Mouse (Mus musculus): ENCODE data around the gene Arrdc5. TPM values are rescaled to one million over a fixed set of nuclear protein-coding genes. Genes with fewer than 3 reads are reported as not detected.
"Not testable (repeated sequence)": the region's sequence is repeated elsewhere in the genome, so short reads cannot be mapped to it uniquely, and the experiment has no call there.

The Arrdc5 gene
- total RNA-seq, 1 experiment from 2014 or later: not detected

- no peak for ATAC-seq (replicated peaks; ENCODE audit: insufficient number of reproducible peaks, low FRiP score, low TSS enrichment, poor library complexity, severe bottlenecking)
Observed at GRCm38 (mm10) chr17:56261166-56261565, 38.9 kb downstream of the Arrdc5 start.

GRCm38 (mm10) chr17:56259301-56260037 lies 40.6 kb downstream of the Arrdc5 start:
- no peak for ATAC-seq (replicated peaks; ENCODE audit: insufficient number of reproducible peaks, low FRiP score, low TSS enrichment, poor library complexity, severe bottlenecking)

- not testable (repeated sequence) for ATAC-seq (replicated peaks; ENCODE audit: insufficient number of reproducible peaks, low FRiP score, low TSS enrichment, poor library complexity, severe bottlenecking)
Observed at GRCm38 (mm10) chr17:56258812-56259211, 41.3 kb downstream of the Arrdc5 start.

GRCm38 (mm10) chr17:56258269-56258668 lies 41.8 kb downstream of the Arrdc5 start:
- not testable (repeated sequence) for ATAC-seq (replicated peaks; ENCODE audit: insufficient number of reproducible peaks, low FRiP score, low TSS enrichment, poor library complexity, severe bottlenecking)

- ATAC-seq (replicated peaks; ENCODE audit: insufficient number of reproducible peaks, low FRiP score, low TSS enrichment, poor library complexity, severe bottlenecking): no peak
Observed at GRCm38 (mm10) chr17:56257181-56257894, 42.7 kb downstream of the Arrdc5 start.

- ATAC-seq (replicated peaks; ENCODE audit: insufficient number of reproducible peaks, low FRiP score, low TSS enrichment, poor library complexity, severe bottlenecking): peak; percentile 84
Observed at GRCm38 (mm10) chr17:56256239-56256881, 43.7 kb downstream of the Arrdc5 start, which contains the start of gene Fem1a. Gene Fem1a, plus strand, starts transcription at chr17:56256810.

- peak; percentile 82 for ATAC-seq (replicated peaks; ENCODE audit: insufficient number of reproducible peaks, low FRiP score, low TSS enrichment, poor library complexity, severe bottlenecking)
Observed at GRCm38 (mm10) chr17:56255863-56256238, 44.2 kb downstream of the Arrdc5 start.

- no peak for ATAC-seq (replicated peaks; ENCODE audit: insufficient number of reproducible peaks, low FRiP score, low TSS enrichment, poor library complexity, severe bottlenecking)
Observed at GRCm38 (mm10) chr17:56255429-56255828, 44.7 kb downstream of the Arrdc5 start.

GRCm38 (mm10) chr17:56254695-56255094 lies 45.4 kb downstream of the Arrdc5 start:
- no peak for ATAC-seq (replicated peaks; ENCODE audit: insufficient number of reproducible peaks, low FRiP score, low TSS enrichment, poor library complexity, severe bottlenecking)

- no peak for ATAC-seq (replicated peaks; ENCODE audit: insufficient number of reproducible peaks, low FRiP score, low TSS enrichment, poor library complexity, severe bottlenecking)
Observed at GRCm38 (mm10) chr17:56251136-56251829, 48.8 kb downstream of the Arrdc5 start.

GRCm38 (mm10) chr17:56245608-56246007 lies 54.5 kb downstream of the Arrdc5 start:
- no peak for ATAC-seq (replicated peaks; ENCODE audit: insufficient number of reproducible peaks, low FRiP score, low TSS enrichment, poor library complexity, severe bottlenecking)

Other genes with a start within 250 kb of the Arrdc5 start
- 38.0 to 40.4 TPM (median 38.5 TPM) in 3 replicates for gene Ubxn6, start 225.3 kb downstream of the Arrdc5 start, total RNA-seq (2017)
- gene Hdgfl2, start 220.7 kb downstream of the Arrdc5 start, total RNA-seq (2017): 61.2 to 151 TPM (median 112 TPM) in 3 replicates
- not detected in 3 replicates for gene Plin4, start 190.5 kb downstream of the Arrdc5 start, total RNA-seq (2017)
- not detected in 3 replicates for gene Plin5, start 182.7 kb downstream of the Arrdc5 start, total RNA-seq (2017)
- gene Lrg1, start 178.3 kb downstream of the Arrdc5 start, total RNA-seq (2017): not detected in 3 replicates
- 0.53 to 1.2 TPM (median 0.87 TPM) in 3 replicates for gene Sema6b, start 159.9 kb downstream of the Arrdc5 start, total RNA-seq (2017)
- gene Tnfaip8l1, start 137.8 kb downstream of the Arrdc5 start, total RNA-seq (2017): 0.39 to 0.43 TPM in 2 of 3 replicates, not detected in the other
- 25.0 to 31.5 TPM (median 30.6 TPM) in 3 replicates for gene Mydgf, start 116.4 kb downstream of the Arrdc5 start, total RNA-seq (2017)
- 8.4 to 20.3 TPM (median 11.7 TPM) in 3 replicates for gene Dpp9, start 81.4 kb downstream of the Arrdc5 start, total RNA-seq (2017)
- gene Fem1a, start 43.5 kb downstream of the Arrdc5 start, total RNA-seq (2017): 13.2 to 22.7 TPM (median 13.6 TPM) in 3 replicates
- 2.6 to 11.4 TPM (median 3.9 TPM) in 3 replicates for gene Ticam1, start 23.5 kb downstream of the Arrdc5 start, total RNA-seq (2017)
- 10.2 to 15.5 TPM (median 13.4 TPM) in 3 replicates for gene Plin3, start 7.4 kb downstream of the Arrdc5 start, total RNA-seq (2017)
- gene Uhrf1, start 3.0 kb upstream of the Arrdc5 start, total RNA-seq (2017): 1.2 to 5.9 TPM (median 3.2 TPM) in 3 replicates
- gene Kdm4b, start 25.8 kb upstream of the Arrdc5 start, total RNA-seq (2017): 8.0 to 17.3 TPM (median 10.3 TPM) in 3 replicates
- 15.5 to 40.8 TPM (median 16.3 TPM) in 3 replicates for gene Ptprs, start 176.2 kb upstream of the Arrdc5 start, total RNA-seq (2017)
- not detected in 3 replicates for gene Znrf4, start 212.1 kb upstream of the Arrdc5 start, total RNA-seq (2017)

Data from monocyte, adult 5-6 weeks (primary cell).